8 mouse cellular contexts compared by ENCODE assay signal in genomic region chr7:45779081-45779641, GRCm38 (mm10). TPM values are rescaled to one million over a fixed set of nuclear protein-coding genes. Genes with fewer than 3 reads are reported as not detected.
A peak's percentile ranks its signal among the peaks of the same experiment; 100 is the strongest.
DNase-seq lines count a peak whose midpoint lies in the region; ATAC-seq and TF ChIP-seq lines count a peak whose summit lies in the region.

No protein-coding gene starts in this region.

- no peaks in the 10 kb centered on the region for H3K36me3 ChIP-seq in midbrain, embryonic 10.5 days
- no peaks in the 10 kb centered on the region for H3K36me3 ChIP-seq in midbrain, postnatal 0 days (ENCODE audit: insufficient read depth, low read length)
- no peaks in the 10 kb centered on the region for H3K36me3 ChIP-seq in forebrain, embryonic 11.5 days (ENCODE audit: control insufficient read depth, insufficient read depth, low read length)
- H3K36me3 ChIP-seq in liver, embryonic 12.5 days: no peaks in the 10 kb centered on the region
- no peaks in the 10 kb centered on the region for H3K36me3 ChIP-seq in thymus, adult 2 months (ENCODE audit: control insufficient read depth, insufficient read depth, low read length)
- H3K36me3 ChIP-seq in kidney, adult 2 months (ENCODE audit: control insufficient read depth, insufficient read depth, low read length): no peaks in the 10 kb centered on the region

- TF ChIP-seq CTCF in midbrain, postnatal 0 days (IDR thresholded peaks at IDR 0.05): no peak
- TF ChIP-seq CTCF in thymus, adult 2 months (IDR thresholded peaks at IDR 0.05; ENCODE audit: borderline replicate concordance, control insufficient read depth, extremely low read depth, insufficient read depth, low read length, poor library complexity): no peak
- no peak for TF ChIP-seq CTCF in kidney, adult 2 months (conservative IDR thresholded peaks at IDR 0.05; ENCODE audit: insufficient read depth, insufficient read length, low read depth, low read length)

- no peak for ATAC-seq in midbrain, postnatal 0 days (ENCODE audit: low FRiP score)
- ATAC-seq in forebrain, embryonic 11.5 days (replicated peaks; ENCODE audit: low FRiP score): no peak
- no peak for ATAC-seq in liver, embryonic 12.5 days

- no peaks in the 10 kb centered on the region for H3K9me3 ChIP-seq in midbrain, embryonic 10.5 days (replicated peaks)
- no peaks in the 10 kb centered on the region for H3K9me3 ChIP-seq in midbrain, postnatal 0 days (ENCODE audit: low read length)
- H3K9me3 ChIP-seq in forebrain, embryonic 11.5 days (ENCODE audit: control insufficient read depth, low read length): no peaks in the 10 kb centered on the region
- no peaks in the 10 kb centered on the region for H3K9me3 ChIP-seq in liver, embryonic 12.5 days (replicated peaks)

- peak overlapping the region; percentile 19; the same call in 1 of the 2 replicates for H3K27ac ChIP-seq in midbrain, embryonic 10.5 days (replicated peaks)
- H3K27ac ChIP-seq in midbrain, postnatal 0 days (ENCODE audit: low read depth, low read length): no peak overlapping the region
- no peak overlapping the region for H3K27ac ChIP-seq in forebrain, embryonic 11.5 days (ENCODE audit: low read depth, low read length)
- no peak overlapping the region for H3K27ac ChIP-seq in liver, embryonic 12.5 days
- H3K27ac ChIP-seq in thymus, adult 2 months (ENCODE audit: control insufficient read depth, insufficient read depth, low read length): peak overlapping the region; percentile 27
- H3K27ac ChIP-seq in kidney, adult 2 months (ENCODE audit: insufficient read depth, low read depth, low read length): no peak overlapping the region

- DNase-seq in midbrain, embryonic 10.5 days (ENCODE audit: low spot score): no peak
- no peak for DNase-seq in midbrain, postnatal 0 days (ENCODE audit: low spot score)
- no peak for DNase-seq in forebrain, embryonic 11.5 days (ENCODE audit: low spot score)
- DNase-seq in thymus, adult 2 months: peak; percentile 66
- DNase-seq in adrenal gland, postnatal 10 days: no peak
- no peak for DNase-seq in kidney, adult 2 months
- no peak for DNase-seq in lung, postnatal 14 days

- 24% methylated on average over 22 of the region's 22 CpGs for WGBS in midbrain, embryonic 10.5 days
- 23% methylated on average over 22 of the region's 22 CpGs for WGBS in midbrain, postnatal 0 days
- WGBS in forebrain, embryonic 11.5 days: 26% methylated on average over 22 of the region's 22 CpGs
- 16% methylated on average over 22 of the region's 22 CpGs for WGBS in liver, embryonic 12.5 days (ENCODE audit: insufficient replicate concordance)
- 3% methylated on average over 22 of the region's 22 CpGs for WGBS in thymus, adult 2 months
- WGBS in kidney, adult 2 months: 22% methylated on average over 22 of the region's 22 CpGs

- TF ChIP-seq POLR2A in thymus, adult 2 months (IDR thresholded peaks at IDR 0.05; ENCODE audit: control insufficient read depth, extremely low read depth, insufficient read depth, low read length, poor library complexity): 0 out of 2 replicates have a peak, but pooled peaks have one; percentile 22
- no peak for TF ChIP-seq POLR2A in kidney, adult 2 months (IDR thresholded peaks at IDR 0.05; ENCODE audit: low read depth, low read length)

- H3K27me3 ChIP-seq in midbrain, embryonic 10.5 days (ENCODE audit: low read depth, poor library complexity, severe bottlenecking): peaks cover 18% of the 10 kb centered on the region
- no peaks in the 10 kb centered on the region for H3K27me3 ChIP-seq in midbrain, postnatal 0 days (ENCODE audit: insufficient read depth, low read length)
- 0 out of 2 replicates have a peak, but pooled peaks cover 2% of the 10 kb centered on the region for H3K27me3 ChIP-seq in forebrain, embryonic 11.5 days (ENCODE audit: control insufficient read depth, insufficient read depth, low read length)
- H3K27me3 ChIP-seq in liver, embryonic 12.5 days (replicated peaks): peaks cover 71% of the 10 kb centered on the region
- no peaks in the 10 kb centered on the region; the same call in 1 of the 2 replicates for H3K27me3 ChIP-seq in thymus, adult 2 months (ENCODE audit: control insufficient read depth, insufficient read depth, low read length)
- no peaks in the 10 kb centered on the region for H3K27me3 ChIP-seq in kidney, adult 2 months (replicated peaks; ENCODE audit: control insufficient read depth, insufficient read depth, low read length)

- peaks cover 22% of the 10 kb centered on the region for H3K4me1 ChIP-seq in midbrain, embryonic 10.5 days
- H3K4me1 ChIP-seq in midbrain, postnatal 0 days (ENCODE audit: insufficient read depth, low read length): 0 out of 2 replicates have a peak, but pooled peaks cover 2% of the 10 kb centered on the region
- peaks cover 9% of the 10 kb centered on the region for H3K4me1 ChIP-seq in forebrain, embryonic 11.5 days (replicated peaks; ENCODE audit: control insufficient read depth, insufficient read depth, low read length)
- peaks cover 16% of the 10 kb centered on the region for H3K4me1 ChIP-seq in liver, embryonic 12.5 days
- peaks cover 18% of the 10 kb centered on the region for H3K4me1 ChIP-seq in thymus, adult 2 months (replicated peaks; ENCODE audit: control insufficient read depth, insufficient read depth, low read length)
- 0 out of 2 replicates have a peak, but pooled peaks cover 3% of the 10 kb centered on the region for H3K4me1 ChIP-seq in kidney, adult 2 months (ENCODE audit: control insufficient read depth, insufficient read depth, low read length)

- no peak overlapping the region; the same call in 1 of the 2 replicates for H3K4me2 ChIP-seq in midbrain, postnatal 0 days (ENCODE audit: low read depth, low read length, poor library complexity, severe bottlenecking)
- peak overlapping the region; percentile 20; the same call in 1 of the 2 replicates for H3K4me2 ChIP-seq in forebrain, embryonic 11.5 days (ENCODE audit: low read depth, low read length, severe bottlenecking)
- peak overlapping the region; percentile 43 for H3K4me2 ChIP-seq in liver, embryonic 12.5 days

- no peak overlapping the region for H3K9ac ChIP-seq in midbrain, postnatal 0 days (replicated peaks; ENCODE audit: low read length, poor library complexity, severe bottlenecking)
- no peak overlapping the region for H3K9ac ChIP-seq in forebrain, embryonic 11.5 days (ENCODE audit: low read length)
- no peak overlapping the region for H3K9ac ChIP-seq in liver, embryonic 12.5 days

- H3K4me3 ChIP-seq in midbrain, embryonic 10.5 days: peak overlapping the region; percentile 29
- no peak overlapping the region for H3K4me3 ChIP-seq in midbrain, postnatal 0 days (ENCODE audit: low read depth, low read length)
- no peak overlapping the region; the same call in 1 of the 2 replicates for H3K4me3 ChIP-seq in forebrain, embryonic 11.5 days (ENCODE audit: low read depth, low read length)
- no peak overlapping the region for H3K4me3 ChIP-seq in liver, embryonic 12.5 days
- H3K4me3 ChIP-seq in thymus, adult 2 months (ENCODE audit: control insufficient read depth, insufficient read depth, low read length): peak overlapping the region; percentile 28
- no peak overlapping the region for H3K4me3 ChIP-seq in kidney, adult 2 months (ENCODE audit: insufficient read depth, low read depth, low read length)

RNA-seq across cellular contexts. Expression of gene Lmtk3, which starts 4.4 kb away (rescaled TPM):
- 2.3 and 3.3 TPM in 2 replicates for polyA plus RNA-seq in midbrain, embryonic 10.5 days (2016; fragmentation: Nextera tagmentation; extraction: Ambion mirVana)
- 170 and 172 TPM in 2 replicates for total RNA-seq in midbrain, postnatal 0 days (2014; rRNA removed)
- 13.7 and 19.1 TPM in 2 replicates for polyA plus RNA-seq in midbrain, postnatal 0 days (2015; fragmentation: Nextera tagmentation; extraction: Ambion mirVana)
- polyA plus RNA-seq in forebrain, embryonic 11.5 days (2014; fragmentation: Nextera tagmentation; extraction: Ambion mirVana): 5.2 and 6.6 TPM in 2 replicates
- polyA plus RNA-seq in liver, embryonic 12.5 days (2016; fragmentation: Nextera tagmentation; extraction: Ambion mirVana): 0.10 and 0.32 TPM in 2 replicates
- polyA plus RNA-seq in thymus, adult 2 months (2012; rRNA removed): 0.84 and 1.2 TPM in 2 replicates
- 1 to 10 TPM; 4.2 to 8.3 TPM for total RNA-seq in adrenal gland, postnatal 10 days (2021)
- polyA plus RNA-seq in kidney, adult 2 months (2012; rRNA removed): 5.7 and 7.3 TPM in 2 replicates

RNA-seq across cellular contexts. Expression of gene Sult2b1, which starts 5.3 kb away (rescaled TPM):
- 1.1 and 1.5 TPM in 2 replicates for polyA plus RNA-seq in midbrain, embryonic 10.5 days (2016; fragmentation: Nextera tagmentation; extraction: Ambion mirVana)
- 5.0 and 5.1 TPM in 2 replicates for total RNA-seq in midbrain, postnatal 0 days (2014; rRNA removed)
- polyA plus RNA-seq in midbrain, postnatal 0 days (2015; fragmentation: Nextera tagmentation; extraction: Ambion mirVana): 5.6 and 6.1 TPM in 2 replicates
- 1.4 and 1.6 TPM in 2 replicates for polyA plus RNA-seq in forebrain, embryonic 11.5 days (2014; fragmentation: Nextera tagmentation; extraction: Ambion mirVana)
- polyA plus RNA-seq in liver, embryonic 12.5 days (2016; fragmentation: Nextera tagmentation; extraction: Ambion mirVana): 0.77 and 0.81 TPM in 2 replicates
- polyA plus RNA-seq in thymus, adult 2 months (2012; rRNA removed): 3.8 and 3.9 TPM in 2 replicates
- total RNA-seq in adrenal gland, postnatal 10 days (2021): under 1 TPM; 0.39 to 0.45 TPM
- 4.2 and 6.1 TPM in 2 replicates for polyA plus RNA-seq in kidney, adult 2 months (2012; rRNA removed)

RNA-seq across cellular contexts. Expression of gene Cyth2, which starts 35.2 kb away (rescaled TPM):
- 153 and 183 TPM in 2 replicates for polyA plus RNA-seq in midbrain, embryonic 10.5 days (2016; fragmentation: Nextera tagmentation; extraction: Ambion mirVana)
- total RNA-seq in midbrain, postnatal 0 days (2014; rRNA removed): 210 and 223 TPM in 2 replicates
- polyA plus RNA-seq in midbrain, postnatal 0 days (2015; fragmentation: Nextera tagmentation; extraction: Ambion mirVana): 219 and 236 TPM in 2 replicates
- 194 and 207 TPM in 2 replicates for polyA plus RNA-seq in forebrain, embryonic 11.5 days (2014; fragmentation: Nextera tagmentation; extraction: Ambion mirVana)
- 47.1 and 54.2 TPM in 2 replicates for polyA plus RNA-seq in liver, embryonic 12.5 days (2016; fragmentation: Nextera tagmentation; extraction: Ambion mirVana)
- 65.8 and 71.5 TPM in 2 replicates for polyA plus RNA-seq in thymus, adult 2 months (2012; rRNA removed)
- 100 to 1,000 TPM in 1 of 2 experiments, 10 to 100 TPM in 1; 88.5 to 107 TPM for total RNA-seq in adrenal gland, postnatal 10 days (2021)
- 43.3 and 44.7 TPM in 2 replicates for polyA plus RNA-seq in kidney, adult 2 months (2012; rRNA removed)

RNA-seq across cellular contexts. Expression of gene Kcnj14, which starts 45.4 kb away (rescaled TPM):
- polyA plus RNA-seq in midbrain, embryonic 10.5 days (2016; fragmentation: Nextera tagmentation; extraction: Ambion mirVana): 0.65 and 0.72 TPM in 2 replicates
- total RNA-seq in midbrain, postnatal 0 days (2014; rRNA removed): 0.71 and 2.1 TPM in 2 replicates
- polyA plus RNA-seq in midbrain, postnatal 0 days (2015; fragmentation: Nextera tagmentation; extraction: Ambion mirVana): 1.5 TPM in 2 replicates
- 0.37 and 0.45 TPM in 2 replicates for polyA plus RNA-seq in forebrain, embryonic 11.5 days (2014; fragmentation: Nextera tagmentation; extraction: Ambion mirVana)
- 0.27 and 0.50 TPM in 2 replicates for polyA plus RNA-seq in liver, embryonic 12.5 days (2016; fragmentation: Nextera tagmentation; extraction: Ambion mirVana)
- 0.36 and 1.3 TPM in 2 replicates for polyA plus RNA-seq in thymus, adult 2 months (2012; rRNA removed)
- total RNA-seq in adrenal gland, postnatal 10 days (2021): under 1 TPM; 0.24 to 0.51 TPM
- 0.28 and 0.31 TPM in 2 replicates for polyA plus RNA-seq in kidney, adult 2 months (2012; rRNA removed)

RNA-seq across cellular contexts. Expression of gene Grwd1, which starts 51.6 kb away (rescaled TPM):
- polyA plus RNA-seq in midbrain, embryonic 10.5 days (2016; fragmentation: Nextera tagmentation; extraction: Ambion mirVana): 95.8 and 119 TPM in 2 replicates
- total RNA-seq in midbrain, postnatal 0 days (2014; rRNA removed): 31.3 and 34.2 TPM in 2 replicates
- 48.7 and 52.9 TPM in 2 replicates for polyA plus RNA-seq in midbrain, postnatal 0 days (2015; fragmentation: Nextera tagmentation; extraction: Ambion mirVana)
- polyA plus RNA-seq in forebrain, embryonic 11.5 days (2014; fragmentation: Nextera tagmentation; extraction: Ambion mirVana): 84.8 and 88.2 TPM in 2 replicates
- 61.4 and 67.0 TPM in 2 replicates for polyA plus RNA-seq in liver, embryonic 12.5 days (2016; fragmentation: Nextera tagmentation; extraction: Ambion mirVana)
- 22.4 and 27.7 TPM in 2 replicates for polyA plus RNA-seq in thymus, adult 2 months (2012; rRNA removed)
- total RNA-seq in adrenal gland, postnatal 10 days (2021): 10 to 100 TPM; 23.7 to 27.5 TPM
- polyA plus RNA-seq in kidney, adult 2 months (2012; rRNA removed): 12.3 and 12.9 TPM in 2 replicates

Comparison
In these comparisons a context has a peak if more than half of its experiments do, and no peak if none do; other contexts are left out.
1. H3K27ac ChIP-seq: peak in midbrain, embryonic 10.5 days (single experiment) and thymus, adult 2 months (single experiment); none in midbrain, postnatal 0 days (single experiment), forebrain, embryonic 11.5 days (single experiment), liver, embryonic 12.5 days (single experiment) and kidney, adult 2 months (single experiment).
2. H3K4me3 ChIP-seq: peak in midbrain, embryonic 10.5 days (single experiment) and thymus, adult 2 months (single experiment); none in midbrain, postnatal 0 days (single experiment), forebrain, embryonic 11.5 days (single experiment), liver, embryonic 12.5 days (single experiment) and kidney, adult 2 months (single experiment).